Mouse (Mus musculus) ES-Bruce4 (cell line): ENCODE measurements around the gene Mroh7. TPM values are rescaled to one million over a fixed set of nuclear protein-coding genes. Genes with fewer than 3 reads are reported as not detected.
A peak's percentile ranks its signal among the peaks of the same experiment; 100 is the strongest.

Source experiments
- H3K27ac ChIP-seq: 2 replicates; pipeline ENCODE4 v1.5.1; 2012; ENCODE audit warnings: low read length, inconsistent platforms; ENCODE audit not compliant: insufficient read depth
- H3K27me3 ChIP-seq: 2 replicates; pipeline ENCODE4 v1.6.1; 2012; ENCODE audit warnings: mild to moderate bottlenecking, low read length, inconsistent platforms; ENCODE audit not compliant: control insufficient read depth, poor library complexity, insufficient read depth, severe bottlenecking
- H3K36me3 ChIP-seq: 2 replicates; pipeline ENCODE4 v1.6.1; 2012; ENCODE audit warnings: inconsistent platforms, mild to moderate bottlenecking, low read length, moderate library complexity; ENCODE audit not compliant: control insufficient read depth, poor library complexity, insufficient read depth, severe bottlenecking
- H3K4me1 ChIP-seq: one replicate; pipeline ENCODE4 v1.8.1; 2011; ENCODE audit warnings: low read length; ENCODE audit not compliant: control insufficient read depth, insufficient read depth
- H3K4me3 ChIP-seq: 2 replicates; pipeline ENCODE4 v1.5.1; 2011; ENCODE audit warnings: low read depth, mild to moderate bottlenecking, low read length
- H3K9ac ChIP-seq: 2 replicates; pipeline ENCODE4 v1.6.1; 2012; ENCODE audit warnings: low read depth, mild to moderate bottlenecking, inconsistent platforms; ENCODE audit not compliant: poor library complexity, severe bottlenecking
- H3K9me3 ChIP-seq: replicated peaks from 2 replicates; pipeline ENCODE4 v1.6.1; 2012; ENCODE audit warnings: mild to moderate bottlenecking, low read length, inconsistent platforms; ENCODE audit not compliant: control insufficient read depth, poor library complexity, insufficient read depth, severe bottlenecking
- CTCF ChIP-seq: IDR thresholded peaks from one replicate; pipeline ENCODE4 v1.8.1; 2011; ENCODE audit warnings: low read depth, low read length
- EP300 ChIP-seq: IDR thresholded peaks from 2 replicates; pipeline ENCODE4 v1.6.1; 2011; ENCODE audit warnings: low read depth, low read length; ENCODE audit not compliant: insufficient read depth
- POLR2A ChIP-seq: IDR thresholded peaks from one replicate; pipeline ENCODE4 v1.8.1; 2011; ENCODE audit warnings: low read length; ENCODE audit not compliant: insufficient read depth
- polyA plus RNA-seq: library from polyadenylated mRNA; stranded (reverse); fragments of >200 nt; gene quantifications from 2 replicates; pipeline ENCODE4 v1.2.4, GENCODE M21; 2011; ENCODE audit warnings: low read depth; ENCODE audit not compliant: missing spikeins, insufficient read depth, insufficient read length

The Mroh7 gene
- polyA plus RNA-seq, 1 experiment, result 0.51 TPM

GRCm38 (mm10) chr4:106653051-106653450, 77.7 kb downstream of the Mroh7 start:
- Histone ChIP-seq H3K9me3 (no peaks in the 10 kb centered on the region), H3K27ac (no peak overlapping the region), H3K27me3 (no peaks in the 10 kb centered on the region), H3K9ac (peak overlapping the region; percentile 9), H3K36me3 (0 out of 2 replicates have a peak, but pooled peaks cover 5% of the 10 kb centered on the region), H3K4me1 (no peaks in the 10 kb centered on the region), H3K4me3 (peak overlapping the region; percentile 31; the same call in 1 of the 2 replicates)
- TF ChIP-seq CTCF (no peak), POLR2A (no peak), EP300 (no peak)

- no peak overlapping the region for H3K4me3 ChIP-seq
- H3K27me3 ChIP-seq, result no peaks in the 10 kb centered on the region
- no peak overlapping the region for H3K9ac ChIP-seq
- H3K4me1 ChIP-seq, result no peaks in the 10 kb centered on the region
- H3K9me3 ChIP-seq, result no peaks in the 10 kb centered on the region
- TF ChIP-seq CTCF (no peak), EP300 (no peak), POLR2A (no peak)
- 0 out of 2 replicates have a peak, but pooled peaks cover 5% of the 10 kb centered on the region for H3K36me3 ChIP-seq
- no peak overlapping the region for H3K27ac ChIP-seq
Measured at GRCm38 (mm10) chr4:106652546-106652945, 78.2 kb downstream of the Mroh7 start.

GRCm38 (mm10) chr4:106650833-106651527, 79.7 kb downstream of the Mroh7 start, which contains the start of gene Pars2:
Gene Pars2, plus strand, starts transcription at chr4:106651069.
- Histone ChIP-seq H3K36me3 (0 out of 2 replicates have a peak, but pooled peaks cover 5% of the 10 kb centered on the region), H3K4me1 (no peaks in the 10 kb centered on the region), H3K27me3 (no peaks in the 10 kb centered on the region), H3K9me3 (no peaks in the 10 kb centered on the region), H3K4me3 (peak within 1 kb of the TSS; percentile 83), H3K9ac (peak within 1 kb of the TSS; percentile 67), H3K27ac (no peak within 1 kb of the TSS)
- no peak for TF ChIP-seq EP300
- no peak for TF ChIP-seq CTCF
- peak; percentile 60 for TF ChIP-seq POLR2A

- Histone ChIP-seq H3K4me3 (no peak overlapping the region), H3K36me3 (no peaks in the 10 kb centered on the region), H3K4me1 (no peaks in the 10 kb centered on the region), H3K27ac (no peak overlapping the region), H3K27me3 (no peaks in the 10 kb centered on the region), H3K9me3 (no peaks in the 10 kb centered on the region), H3K9ac (no peak overlapping the region)
- no peak for TF ChIP-seq CTCF
- no peak for TF ChIP-seq POLR2A
- no peak for TF ChIP-seq EP300
Measured at GRCm38 (mm10) chr4:106647137-106647536, 83.6 kb downstream of the Mroh7 start.

GRCm38 (mm10) chr4:106645797-106646196, 84.9 kb downstream of the Mroh7 start:
- no peak overlapping the region for H3K4me3 ChIP-seq
- no peaks in the 10 kb centered on the region for H3K9me3 ChIP-seq
- no peaks in the 10 kb centered on the region for H3K27me3 ChIP-seq
- no peaks in the 10 kb centered on the region for H3K4me1 ChIP-seq
- no peaks in the 10 kb centered on the region for H3K36me3 ChIP-seq
- no peak for TF ChIP-seq EP300
- TF ChIP-seq CTCF, result no peak
- no peak for TF ChIP-seq POLR2A
- H3K27ac ChIP-seq, result no peak overlapping the region
- no peak overlapping the region for H3K9ac ChIP-seq

GRCm38 (mm10) chr4:106644218-106644610, 86.5 kb downstream of the Mroh7 start:
- Histone ChIP-seq H3K9ac (no peak overlapping the region), H3K36me3 (no peaks in the 10 kb centered on the region), H3K27me3 (no peaks in the 10 kb centered on the region), H3K9me3 (no peaks in the 10 kb centered on the region), H3K4me1 (no peaks in the 10 kb centered on the region), H3K27ac (no peak overlapping the region), H3K4me3 (no peak overlapping the region)
- TF ChIP-seq CTCF, result no peak
- no peak for TF ChIP-seq EP300
